ENCODE assay signal across 16 mouse cellular contexts in the genomic region with DNA sequence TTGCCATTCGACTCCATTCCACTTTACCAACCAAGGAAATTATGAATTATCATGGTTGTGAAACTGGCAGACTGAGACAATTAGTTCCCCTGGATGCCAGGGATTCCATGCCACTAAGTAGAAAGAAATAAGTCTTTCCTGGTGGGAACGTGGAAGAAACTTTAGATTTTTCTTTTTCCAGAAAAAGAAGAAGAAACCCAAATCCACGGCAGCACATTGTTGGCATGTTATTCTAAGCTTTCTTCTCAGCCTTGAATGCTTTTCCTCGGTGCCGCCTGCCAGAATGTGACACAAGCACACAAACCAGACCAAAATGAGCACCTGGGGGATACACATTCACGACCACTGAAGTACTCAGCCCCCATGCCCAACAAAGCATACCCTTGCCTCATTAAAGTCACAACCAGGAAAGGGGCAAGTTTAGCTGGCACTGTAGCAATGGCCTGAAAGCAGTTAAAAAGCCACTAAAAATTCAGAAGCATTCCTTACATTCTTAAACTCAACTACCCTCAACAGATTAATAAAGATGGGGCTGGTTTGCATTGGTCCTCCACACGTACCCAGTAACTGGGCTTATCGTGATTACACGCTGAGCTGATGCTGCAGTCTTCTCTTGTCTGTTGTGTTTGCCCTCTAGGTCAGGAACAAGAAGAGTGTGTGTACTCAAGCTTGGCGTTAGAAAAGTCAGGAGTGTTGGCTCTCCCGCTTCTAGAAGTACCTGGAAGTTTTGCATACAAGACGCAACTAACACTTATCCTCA.
"Had no signal": no experiment of that assay in that cellular context is flagged by ENCODE, and none has a peak within 500 bp of the region (broad histone marks: within the 10 kb centered on the region; RNA-seq: fewer than 3 reads in every experiment).

No protein-coding gene starts in this region.

- H3K9me3 ChIP-seq: intestine, embryonic 15.5 days; limb, embryonic 15.5 days; liver, embryonic 12.5 days; midbrain, embryonic 13.5 days; neural tube, embryonic 15.5 days had no signal

- ATAC-seq: intestine, embryonic 15.5 days; liver, embryonic 12.5 days; midbrain, embryonic 13.5 days had no signal

- DNase-seq: kidney, adult 8-10 months; kidney, postnatal 25 days; layer of hippocampus, postnatal 36 days; lung, embryonic 14.5 days; lung, postnatal 10 days; lung, postnatal 4 days; right cerebral cortex, adult 18-20 months; right cerebral cortex, postnatal 25 days; thymus, postnatal 4 days had no signal

- H3K27ac ChIP-seq: intestine, embryonic 15.5 days; limb, embryonic 15.5 days; liver, embryonic 12.5 days; midbrain, embryonic 13.5 days; neural tube, embryonic 15.5 days; stomach, postnatal 0 days had no signal

- H3K9ac ChIP-seq: intestine, embryonic 15.5 days; limb, embryonic 15.5 days; liver, embryonic 12.5 days; lung, embryonic 14.5 days; midbrain, embryonic 13.5 days; neural tube, embryonic 15.5 days had no signal

- H3K27me3 ChIP-seq: intestine, embryonic 15.5 days; limb, embryonic 15.5 days; liver, embryonic 12.5 days; megakaryocyte, embryonic 14.5 days; midbrain, embryonic 13.5 days; neural tube, embryonic 15.5 days had no signal

- H3K4me2 ChIP-seq: intestine, embryonic 15.5 days; limb, embryonic 15.5 days; liver, embryonic 12.5 days; lung, embryonic 14.5 days; midbrain, embryonic 13.5 days; neural tube, embryonic 15.5 days had no signal

- H3K4me1 ChIP-seq: intestine, embryonic 15.5 days; liver, embryonic 12.5 days; megakaryocyte, embryonic 14.5 days; midbrain, embryonic 13.5 days; neural tube, embryonic 15.5 days had no signal

- H3K4me3 ChIP-seq: intestine, embryonic 15.5 days; limb, embryonic 15.5 days; liver, embryonic 12.5 days; megakaryocyte, embryonic 14.5 days; midbrain, embryonic 13.5 days; neural tube, embryonic 15.5 days had no signal

- H3K36me3 ChIP-seq: intestine, embryonic 15.5 days; limb, embryonic 15.5 days; liver, embryonic 12.5 days; midbrain, embryonic 13.5 days; neural tube, embryonic 15.5 days had no signal
